Comparison of ENCODE assay signal across 21 mouse cellular contexts in the genomic region with DNA sequence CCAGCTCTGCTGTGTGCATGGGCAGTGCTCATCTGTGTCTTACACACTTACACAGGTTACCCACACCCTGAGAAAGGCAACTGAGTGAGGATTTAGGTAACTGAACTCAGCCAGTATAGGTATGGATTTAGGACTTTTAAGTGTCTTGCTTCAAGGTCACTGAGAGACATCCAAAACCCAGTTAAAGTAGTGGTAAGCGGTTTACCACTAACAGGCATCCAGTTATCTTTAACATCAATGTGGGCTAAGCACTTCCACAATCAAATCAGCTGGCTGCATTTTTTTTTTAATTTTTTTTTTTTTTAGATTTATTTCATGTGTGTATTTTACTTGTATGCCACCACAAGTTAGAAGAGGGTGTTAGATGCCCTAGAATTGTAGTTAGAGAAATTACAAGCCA. TPM values are rescaled to one million over a fixed set of nuclear protein-coding genes. Genes with fewer than 3 reads are reported as not detected.
"Had no signal": no experiment of that assay in that cellular context is flagged by ENCODE, and none has a peak within 500 bp of the region (broad histone marks: within the 10 kb centered on the region; RNA-seq: fewer than 3 reads in every experiment).

No protein-coding gene starts in this region.

- DNase-seq: kidney, adult 8-10 months; kidney, postnatal 10 days; kidney, postnatal 36 days; left cerebral cortex, postnatal 4 days; lung, adult 2 months; lung, postnatal 36 days; right cerebral cortex, postnatal 4 days; spleen, adult 18-20 months; thymus, adult 18-20 months; thymus, postnatal 36 days had no signal

- ATAC-seq: midbrain, embryonic 13.5 days; midbrain, embryonic 16.5 days had no signal

- H3K9ac ChIP-seq: kidney, embryonic 15.5 days; limb, embryonic 12.5 days; limb, embryonic 15.5 days; liver, embryonic 15.5 days; midbrain, embryonic 13.5 days; neural tube, embryonic 13.5 days had no signal

- H3K27ac ChIP-seq: kidney, embryonic 15.5 days; limb, embryonic 12.5 days; limb, embryonic 15.5 days; midbrain, embryonic 10.5 days; midbrain, embryonic 13.5 days; neural tube, embryonic 13.5 days had no signal

- H3K27me3 ChIP-seq: kidney, embryonic 15.5 days; limb, embryonic 12.5 days; limb, embryonic 15.5 days; liver, embryonic 15.5 days; megakaryocyte, embryonic 14.5 days; midbrain, embryonic 13.5 days; neural tube, embryonic 13.5 days had no signal

- H3K4me3 ChIP-seq: kidney, embryonic 15.5 days; limb, embryonic 12.5 days; limb, embryonic 15.5 days; liver, embryonic 15.5 days; megakaryocyte, embryonic 14.5 days; midbrain, embryonic 10.5 days; midbrain, embryonic 13.5 days; myocyte; neural tube, embryonic 13.5 days had no signal

- H3K4me2 ChIP-seq: kidney, embryonic 15.5 days; limb, embryonic 12.5 days; limb, embryonic 15.5 days; liver, embryonic 11.5 days; liver, embryonic 15.5 days; midbrain, embryonic 13.5 days; neural tube, embryonic 13.5 days had no signal

- H3K9me3 ChIP-seq: kidney, embryonic 15.5 days; limb, embryonic 12.5 days; limb, embryonic 15.5 days; liver, embryonic 15.5 days; megakaryocyte, embryonic 14.5 days; midbrain, embryonic 10.5 days; midbrain, embryonic 13.5 days; neural tube, embryonic 13.5 days had no signal

RNA-seq across cellular contexts. Expression of a gene that starts 30.7 kb away (rescaled TPM):
- polyA plus RNA-seq: midbrain, embryonic 16.5 days; neural tube, embryonic 13.5 days had no signal
